Mouse (Mus musculus) neural tube, embryonic 14.5 days (tissue): Measurements from ENCODE around the gene Mta1. TPM values are rescaled to one million over a fixed set of nuclear protein-coding genes. Genes with fewer than 3 reads are reported as not detected.
A peak's percentile ranks its signal among the peaks of the same experiment; 100 is the strongest.

Experiments used
- ATAC-seq: fragments of 200-750 bp; cut with Nextera tagmentation; 2 replicates; pipeline ENCODE4 v1.8.0; 2017; ENCODE audit warnings: low read depth, mild to moderate bottlenecking, moderate TSS enrichment, moderate library complexity
- H3K27ac ChIP-seq: fragments of 300-500 bp; sonication (generic); 2 replicates; pipeline ENCODE4 v1.5.1; 2014; ENCODE audit warnings: low read depth, mild to moderate bottlenecking, control low read depth, low read length, moderate library complexity, mixed read lengths
- H3K27me3 ChIP-seq: fragments of 300-500 bp; sonication (generic); 2 replicates; pipeline ENCODE4 v1.6.1; 2014; ENCODE audit warnings: low read length; ENCODE audit not compliant: control insufficient read depth, insufficient read depth
- H3K36me3 ChIP-seq: fragments of 300-500 bp; sonication (generic); 2 replicates; pipeline ENCODE4 v1.6.1; 2014; ENCODE audit warnings: low read length, mixed read lengths; ENCODE audit not compliant: control insufficient read depth, insufficient read depth
- H3K4me1 ChIP-seq: fragments of 300-500 bp; sonication (generic); 2 replicates; pipeline ENCODE4 v1.6.1; 2014; ENCODE audit warnings: low read length; ENCODE audit not compliant: control insufficient read depth, insufficient read depth
- H3K4me2 ChIP-seq: fragments of 300-500 bp; sonication (generic); 2 replicates; pipeline ENCODE4 v1.6.1; 2014; ENCODE audit warnings: mild to moderate bottlenecking, low read depth, low read length, control low read depth
- H3K4me3 ChIP-seq: fragments of 300-500 bp; sonication (generic); 2 replicates; pipeline ENCODE4 v1.5.1; 2014; ENCODE audit warnings: low read depth, low read length, control low read depth, mixed read lengths
- H3K9ac ChIP-seq: fragments of 300-500 bp; sonication (generic); replicated peaks from 2 replicates; pipeline ENCODE4 v1.6.1; 2014; ENCODE audit warnings: low read depth, mild to moderate bottlenecking, control low read depth, low read length, mixed read lengths
- H3K9me3 ChIP-seq: fragments of 300-500 bp; sonication (generic); 2 replicates; pipeline ENCODE4 v1.6.1; 2016; ENCODE audit warnings: low read length; ENCODE audit not compliant: control insufficient read depth
- WGBS: fragments of 180-500 bp; shearing (Covaris S2); extraction: QIAGEN DNeasy Blood & Tissue Kit; methylation state at CpG from one replicate; pipeline ENCODE4 v1.1.7; 2014; 5-methylcytosine and 5-hydroxymethylcytosine counted together
- polyA plus RNA-seq: library from polyadenylated mRNA; unstranded; fragments of >200 nt; fragmentation: Nextera tagmentation; extraction: Ambion mirVana; gene quantifications from 2 replicates; pipeline ENCODE4 v1.2.1, GENCODE M21; 2014

Gene Mta1
- polyA plus RNA-seq, 1 experiment from 2014 or later, result 19.2 TPM

GRCm38 (mm10) chr12:113114856-113115538, 16.9 kb downstream of the Mta1 start:
- no peak overlapping the region for H3K4me2 ChIP-seq
- no peak for ATAC-seq
- WGBS, result 91% methylated on average over 16 of the region's 16 CpGs

DNA sequence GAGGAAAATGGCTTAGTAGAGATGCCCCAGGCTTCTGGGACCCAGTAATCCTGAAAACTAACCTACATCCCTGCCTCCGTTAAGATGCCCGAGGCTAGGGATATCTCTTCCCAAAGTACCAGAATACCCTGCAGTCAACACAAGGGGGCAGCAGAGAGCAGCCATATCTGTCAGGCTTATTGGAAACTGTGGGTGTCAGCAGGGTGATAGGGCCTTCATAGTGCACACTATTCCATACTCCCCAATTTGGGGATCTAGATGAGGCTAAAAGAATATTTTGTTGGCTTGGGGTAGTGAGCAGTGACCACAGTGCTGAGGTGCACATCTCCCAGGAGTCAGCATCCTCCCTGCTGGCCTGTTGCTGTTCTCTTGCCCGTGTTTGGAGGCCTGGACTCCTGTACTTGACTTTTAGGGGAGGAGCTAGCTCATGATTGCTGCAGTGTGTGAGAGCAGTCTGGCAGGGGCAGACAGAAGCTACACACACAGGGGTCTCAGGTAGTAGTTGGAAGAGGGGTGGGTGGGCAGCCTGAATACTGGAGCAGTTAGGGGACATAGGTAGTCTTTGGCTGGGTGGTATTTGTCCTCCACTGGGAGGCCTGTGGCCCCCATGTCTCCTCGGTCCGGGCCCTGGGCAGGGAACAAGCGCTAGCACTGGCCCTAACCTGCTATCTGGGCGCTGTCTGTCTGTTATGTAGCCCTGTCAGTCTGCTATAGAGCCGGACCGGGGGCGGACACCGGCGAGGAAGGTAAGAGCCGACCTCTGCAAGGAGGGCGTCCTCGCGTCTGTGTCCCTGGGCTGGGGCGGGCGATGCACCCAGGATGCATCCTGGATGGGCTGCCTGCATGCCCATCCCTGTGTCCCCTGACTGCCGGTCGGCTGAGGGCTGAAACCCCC, 21.7 kb downstream of the Mta1 start:
- Histone ChIP-seq H3K9me3 (no peaks in the 10 kb centered on the region), H3K36me3 (peaks cover 48% of the 10 kb centered on the region), H3K27ac (no peak overlapping the region), H3K4me2 (no peak overlapping the region), H3K4me1 (no peaks in the 10 kb centered on the region), H3K9ac (no peak overlapping the region), H3K27me3 (no peaks in the 10 kb centered on the region), H3K4me3 (no peak overlapping the region)
- ATAC-seq, result peak; percentile 60
- 86% methylated on average over 20 of the region's 20 CpGs for WGBS

More at GRCm38 (mm10) chr12:113114856-113115538, 16.9 kb downstream of the Mta1 start:
- Histone ChIP-seq H3K36me3 (peaks cover 10% of the 10 kb centered on the region), H3K9ac (no peak overlapping the region), H3K4me3 (no peak overlapping the region), H3K9me3 (no peaks in the 10 kb centered on the region), H3K4me1 (no peaks in the 10 kb centered on the region), H3K27ac (no peak overlapping the region), H3K27me3 (no peaks in the 10 kb centered on the region)

- Histone ChIP-seq H3K27ac (no peak overlapping the region), H3K36me3 (peaks cover 80% of the 10 kb centered on the region), H3K4me2 (no peak overlapping the region), H3K27me3 (no peaks in the 10 kb centered on the region), H3K9ac (no peak overlapping the region), H3K4me3 (no peak overlapping the region), H3K9me3 (no peaks in the 10 kb centered on the region), H3K4me1 (no peaks in the 10 kb centered on the region)
- ATAC-seq, result no peak
- 95% methylated on average over 6 of the region's 6 CpGs for WGBS
These were observed 26.6 kb downstream of the Mta1 start for GRCm38 (mm10) chr12:113124726-113125125.

- Histone ChIP-seq H3K4me3 (no peak overlapping the region), H3K9ac (no peak overlapping the region), H3K36me3 (peaks cover 88% of the 10 kb centered on the region), H3K4me2 (no peak overlapping the region), H3K27ac (no peak overlapping the region), H3K9me3 (no peaks in the 10 kb centered on the region), H3K4me1 (no peaks in the 10 kb centered on the region), H3K27me3 (no peaks in the 10 kb centered on the region)
- no peak for ATAC-seq
- 97% methylated on average over 8 of the region's 8 CpGs for WGBS
These were observed 32.7 kb downstream of the Mta1 start for GRCm38 (mm10) chr12:113130732-113131131.

DNA sequence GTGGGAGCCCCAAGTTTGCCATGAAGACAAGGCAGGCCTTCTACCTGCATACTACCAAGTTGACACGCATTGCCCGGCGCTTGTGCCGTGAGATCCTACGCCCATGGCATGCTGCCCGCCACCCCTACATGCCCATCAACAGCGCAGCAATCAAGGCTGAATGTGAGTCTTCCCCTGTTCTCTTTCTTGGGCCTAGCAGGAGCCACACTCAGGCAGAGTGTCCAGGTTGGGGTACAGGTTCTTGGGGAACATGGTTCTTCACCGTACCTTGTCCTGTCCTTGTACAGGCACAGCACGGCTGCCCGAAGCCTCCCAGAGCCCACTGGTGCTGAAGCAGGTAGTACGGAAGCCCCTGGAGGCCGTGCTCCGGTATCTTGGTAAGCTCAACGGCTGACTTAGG, 33.5 kb downstream of the Mta1 start:
- Histone ChIP-seq H3K9me3 (no peaks in the 10 kb centered on the region), H3K4me2 (no peak overlapping the region), H3K4me3 (no peak overlapping the region), H3K27me3 (no peaks in the 10 kb centered on the region), H3K9ac (no peak overlapping the region), H3K36me3 (peaks cover 90% of the 10 kb centered on the region), H3K27ac (no peak overlapping the region), H3K4me1 (no peaks in the 10 kb centered on the region)
- 99% methylated on average over 14 of the region's 14 CpGs for WGBS
- ATAC-seq, result no peak

DNA sequence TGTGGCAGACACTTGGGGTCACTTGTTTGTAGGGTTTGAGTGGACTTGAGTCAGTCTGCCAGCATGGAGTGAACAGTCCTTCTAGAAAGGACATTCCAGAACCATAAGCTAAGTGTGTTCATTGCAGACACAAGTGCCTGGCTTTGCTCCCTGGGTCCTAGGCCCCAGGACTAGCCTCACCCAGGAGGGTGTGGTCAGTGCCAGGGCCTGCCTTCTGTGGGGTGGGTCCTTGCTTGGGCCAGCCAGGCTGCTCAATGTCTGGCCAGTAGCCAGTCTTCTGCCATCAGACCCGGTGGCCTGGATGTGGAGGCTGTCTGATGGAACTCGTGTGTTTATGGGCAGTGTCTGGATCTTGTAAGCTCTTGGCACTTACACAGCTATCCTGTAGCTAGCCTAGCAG, 34.5 kb downstream of the Mta1 start:
- Histone ChIP-seq H3K4me1 (no peaks in the 10 kb centered on the region), H3K27ac (no peak overlapping the region), H3K4me3 (no peak overlapping the region), H3K4me2 (no peak overlapping the region), H3K36me3 (peaks cover 89% of the 10 kb centered on the region), H3K9ac (no peak overlapping the region), H3K27me3 (no peaks in the 10 kb centered on the region), H3K9me3 (no peaks in the 10 kb centered on the region)
- WGBS, result 67% methylated on average over 2 of the region's 2 CpGs
- ATAC-seq, result no peak

GRCm38 (mm10) chr12:113133260-113133659, 35.2 kb downstream of the Mta1 start:
- H3K9ac ChIP-seq, result no peak overlapping the region
- H3K4me3 ChIP-seq, result no peak overlapping the region
- H3K27ac ChIP-seq, result no peak overlapping the region
- H3K4me2 ChIP-seq, result no peak overlapping the region
- no peaks in the 10 kb centered on the region for H3K4me1 ChIP-seq
- peaks cover 83% of the 10 kb centered on the region for H3K36me3 ChIP-seq
- H3K9me3 ChIP-seq, result no peaks in the 10 kb centered on the region
- ATAC-seq, result no peak
- 92% methylated on average over 9 of the region's 9 CpGs for WGBS
- no peaks in the 10 kb centered on the region for H3K27me3 ChIP-seq

DNA sequence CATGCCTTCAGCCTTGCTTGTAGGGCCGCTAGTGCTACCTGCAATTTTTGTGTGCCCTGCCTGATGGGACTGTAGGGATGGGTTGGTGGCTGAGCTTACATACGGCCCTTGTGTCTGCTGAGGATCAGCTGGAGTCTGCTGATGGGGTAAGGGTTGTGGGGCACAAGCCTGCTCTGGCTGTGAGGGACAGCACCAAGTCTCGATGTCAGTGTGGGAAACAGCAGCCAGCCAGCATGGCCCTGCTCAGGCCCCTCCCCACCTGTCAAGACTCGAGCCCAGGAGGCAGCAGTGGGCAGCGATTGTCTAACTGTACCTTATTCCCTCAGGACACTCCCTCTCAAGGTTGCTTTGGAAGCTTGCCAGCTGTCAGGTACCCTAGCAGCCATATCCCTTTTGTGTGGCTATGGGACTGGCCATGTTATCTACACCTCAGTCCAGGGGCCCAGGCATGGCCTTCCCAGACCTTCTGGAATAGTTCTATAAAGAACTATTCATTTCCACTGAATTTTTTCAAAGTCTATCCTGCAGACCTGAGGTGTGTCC, 35.9 kb downstream of the Mta1 start:
- ATAC-seq, result no peak
- Histone ChIP-seq H3K27ac (no peak overlapping the region), H3K9ac (no peak overlapping the region), H3K27me3 (no peaks in the 10 kb centered on the region), H3K4me3 (no peak overlapping the region), H3K4me2 (no peak overlapping the region), H3K4me1 (peaks cover 2% of the 10 kb centered on the region; the same call in 1 of the 2 replicates), H3K36me3 (peaks cover 76% of the 10 kb centered on the region), H3K9me3 (no peaks in the 10 kb centered on the region)
- 87% methylated on average over 5 of the region's 5 CpGs for WGBS

DNA sequence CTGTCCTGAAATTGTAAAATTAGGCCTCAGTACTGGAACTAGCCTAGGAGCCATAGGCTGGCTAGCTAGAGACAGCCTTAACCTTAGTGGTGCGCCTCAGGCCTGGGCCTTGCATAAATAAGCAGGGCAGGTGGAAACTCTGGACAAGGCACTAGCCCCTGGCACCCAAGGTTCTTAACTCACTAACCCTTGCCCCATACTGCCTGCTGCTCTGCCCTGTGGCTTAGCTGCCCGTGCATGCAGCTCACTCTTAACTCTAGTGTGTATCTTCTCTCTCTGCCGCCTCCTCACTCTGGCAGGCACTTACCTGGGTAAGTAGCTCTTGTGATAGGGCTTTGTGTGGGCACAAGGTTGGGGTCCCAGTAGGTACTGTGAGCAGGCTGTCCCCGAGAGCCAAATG, 36.4 kb downstream of the Mta1 start:
- H3K4me3 ChIP-seq, result no peak overlapping the region
- no peak overlapping the region for H3K27ac ChIP-seq
- H3K27me3 ChIP-seq, result no peaks in the 10 kb centered on the region
- no peak overlapping the region for H3K4me2 ChIP-seq
- peaks cover 70% of the 10 kb centered on the region for H3K36me3 ChIP-seq
- WGBS, result 94% methylated on average over 4 of the region's 4 CpGs
- H3K9ac ChIP-seq, result no peak overlapping the region
- H3K4me1 ChIP-seq, result peaks cover 8% of the 10 kb centered on the region; the same call in 1 of the 2 replicates
- ATAC-seq, result no peak
- H3K9me3 ChIP-seq, result no peaks in the 10 kb centered on the region
